Mouse (Mus musculus) monocyte, adult 5-6 weeks (primary cell): ENCODE measurements around the gene Gm49361. TPM values are rescaled to one million over a fixed set of nuclear protein-coding genes. Genes with fewer than 3 reads are reported as not detected.
A peak's percentile ranks its signal among the peaks of the same experiment; 100 is the strongest.
"Not testable (repeated sequence)": the region's sequence is repeated elsewhere in the genome, so short reads cannot be mapped to it uniquely, and the experiment has no call there.

Source experiments
- ATAC-seq: fragments of 153-309, 156-312 bp; replicated peaks from 2 replicates; pipeline ENCODE4 v1.8.0; 2017; ENCODE audit warnings: mild to moderate bottlenecking; ENCODE audit not compliant: low TSS enrichment, insufficient number of reproducible peaks, severe bottlenecking, poor library complexity, low FRiP score
- total RNA-seq: library from RNA; stranded (forward); fragments of 200-1000, 200-491, 200-594 nt; gene quantifications from 3 replicates; pipeline ENCODE4 v1.2.3, GENCODE M21; 2017

Gene Gm49361
- total RNA-seq, 1 experiment from 2014 or later = not detected

- ATAC-seq = no peak
Measured at GRCm38 (mm10) chr14:57699016-57699415, 46.9 kb downstream of the Gm49361 start.

DNA sequence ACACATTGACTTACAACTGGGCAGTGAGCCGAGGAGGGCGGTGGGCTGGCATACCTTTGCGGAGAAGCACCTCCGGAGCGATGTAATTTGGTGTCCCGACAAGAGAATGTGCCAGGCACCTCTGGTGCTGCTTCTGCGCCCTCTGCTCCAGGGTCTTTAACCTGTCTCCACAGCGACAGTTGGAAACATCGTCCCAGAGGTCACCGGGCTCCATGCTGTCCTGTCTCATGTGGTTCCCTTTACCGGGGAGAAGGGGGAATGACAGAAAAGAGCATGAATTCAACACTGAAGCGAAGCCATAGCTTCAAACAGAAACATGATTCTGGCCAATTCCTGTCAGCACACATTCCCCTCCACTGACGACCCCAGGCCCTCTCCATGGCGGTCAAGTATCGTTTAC, 49.8 kb downstream of the Gm49361 start:
- ATAC-seq = no peak

DNA sequence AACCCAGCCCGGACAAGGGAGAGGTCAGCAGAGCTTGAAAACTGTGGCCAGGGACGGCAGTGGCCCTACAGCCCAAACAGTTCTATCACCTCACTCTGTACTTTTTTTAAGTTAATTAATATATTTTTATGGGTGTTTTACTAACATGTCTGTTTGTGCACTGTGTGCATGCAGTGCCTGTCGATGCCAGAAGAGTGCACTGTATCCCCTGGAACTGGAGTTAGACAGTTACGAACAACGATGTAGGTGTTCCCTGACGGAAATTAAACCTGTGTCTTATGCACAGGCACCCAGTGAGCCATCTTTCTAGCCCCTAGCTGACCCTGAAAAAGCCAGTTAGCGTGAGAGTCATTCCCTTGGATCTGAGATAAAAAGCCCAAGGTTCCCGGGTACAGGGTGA, 50.4 kb downstream of the Gm49361 start:
- no peak for ATAC-seq

DNA sequence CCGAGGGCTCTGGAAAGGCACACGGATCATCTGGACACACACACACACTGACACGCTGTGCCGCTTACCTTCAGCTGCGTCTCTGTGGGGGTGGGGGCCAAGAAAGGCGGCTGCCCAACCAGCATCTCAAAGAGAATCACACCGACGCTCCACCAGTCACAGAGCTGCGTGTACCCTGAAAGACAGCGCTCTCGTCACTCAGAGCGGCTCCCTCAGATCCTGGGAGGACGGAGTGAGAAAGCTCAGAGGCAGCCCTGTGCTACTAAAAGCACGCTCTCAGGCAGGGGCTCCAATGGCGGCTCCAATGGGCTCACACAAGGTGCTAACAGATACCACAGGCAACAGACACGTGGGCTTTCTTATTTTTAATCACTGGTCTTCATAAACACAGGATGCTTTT, 51.7 kb downstream of the Gm49361 start:
- no peak for ATAC-seq

DNA sequence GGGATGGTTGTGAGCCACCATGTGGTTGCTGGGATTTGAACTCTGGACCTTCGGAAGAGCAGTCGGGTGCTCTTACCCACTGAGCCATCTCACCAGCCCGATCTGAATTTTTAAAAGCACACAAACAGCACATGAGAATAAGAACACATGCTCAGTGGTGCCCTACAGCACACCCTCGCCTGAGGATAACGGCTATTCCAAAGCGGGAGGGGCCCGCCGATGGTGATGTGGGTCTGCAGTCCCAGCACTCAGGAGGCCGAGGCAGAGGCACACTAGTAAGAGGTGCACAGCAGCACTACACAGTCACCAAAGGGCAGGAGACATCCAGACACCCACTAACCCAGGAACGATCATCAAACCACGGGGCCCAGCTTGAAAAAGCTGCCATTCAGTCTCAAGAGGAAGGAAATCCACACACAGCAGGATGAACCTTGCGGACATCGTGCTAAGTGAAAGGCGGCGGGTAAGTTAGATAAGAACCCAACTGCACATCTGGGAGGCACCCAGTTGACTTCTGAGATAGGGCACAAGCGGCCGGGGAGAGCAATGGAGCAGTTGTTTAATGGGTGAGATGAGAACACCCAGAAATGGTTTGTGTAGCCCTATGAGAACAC, 53.3 kb downstream of the Gm49361 start:
- ATAC-seq = no peak

DNA sequence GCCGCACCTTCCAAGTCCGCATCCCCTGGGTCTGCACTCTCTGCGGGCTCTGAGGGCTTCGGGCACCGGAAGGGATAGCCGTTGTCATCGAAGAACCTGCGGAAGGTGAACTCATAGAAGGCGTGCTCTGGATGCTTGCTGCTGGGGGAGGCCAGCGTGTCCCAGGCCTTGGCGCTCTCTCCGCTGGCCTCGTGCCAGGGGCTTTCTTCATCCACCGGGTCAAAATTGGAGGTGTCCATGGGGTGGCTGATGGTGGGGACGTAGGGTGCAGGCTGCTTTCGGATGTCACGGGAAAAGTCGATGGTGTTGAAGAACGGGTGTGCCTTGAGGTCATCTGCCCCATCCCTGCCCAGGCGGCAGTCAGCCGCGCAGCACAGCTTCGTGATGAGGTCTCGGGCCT, 54.6 kb downstream of the Gm49361 start:
- no peak for ATAC-seq

- no peak for ATAC-seq
Measured at GRCm38 (mm10) chr14:57690681-57691080, 55.2 kb downstream of the Gm49361 start.

DNA sequence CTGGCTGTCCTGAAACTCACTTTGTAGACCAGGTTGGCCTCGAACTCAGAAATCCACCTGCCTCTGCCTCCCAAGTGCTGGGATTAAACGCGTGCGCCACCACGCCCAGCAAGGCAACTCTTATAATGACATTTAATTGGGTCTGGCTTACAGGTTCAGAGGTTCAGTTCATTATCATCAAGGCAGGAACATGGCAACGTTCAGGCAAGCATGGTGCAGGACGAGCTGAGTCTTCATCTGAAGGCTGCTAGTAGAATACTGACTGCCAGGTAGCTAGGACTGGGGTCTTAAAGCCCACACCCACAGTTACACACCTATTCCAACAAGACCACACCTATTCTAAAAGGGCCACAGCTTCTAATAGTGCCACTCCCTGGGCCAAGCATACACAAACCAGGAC, 57.8 kb downstream of the Gm49361 start:
- ATAC-seq = not testable (repeated sequence)

GRCm38 (mm10) chr14:57687441-57687840, 58.5 kb downstream of the Gm49361 start:
- no peak for ATAC-seq

GRCm38 (mm10) chr14:57686647-57687046, 59.3 kb downstream of the Gm49361 start:
- no peak for ATAC-seq

DNA sequence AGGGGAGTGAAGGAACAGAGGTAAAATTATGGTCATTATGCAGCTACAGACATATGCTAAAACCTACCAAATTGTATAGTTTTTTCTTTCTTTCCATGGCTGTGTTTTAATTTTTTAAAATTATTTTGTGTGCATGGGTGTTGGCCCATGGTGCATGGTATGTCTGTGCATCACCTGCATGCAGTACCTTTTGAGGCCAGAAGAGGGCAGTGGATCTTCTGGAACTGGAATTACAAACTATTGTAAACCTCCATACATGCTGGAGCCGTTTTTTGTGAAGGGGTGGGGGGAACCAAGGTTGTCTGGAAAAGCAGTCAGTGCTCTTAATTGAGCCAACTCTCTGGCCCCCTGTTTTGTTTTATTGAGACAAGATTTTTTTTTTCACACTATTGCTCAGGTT, 61.3 kb downstream of the Gm49361 start:
- ATAC-seq = peak; percentile 74

- ATAC-seq = no peak
Measured at GRCm38 (mm10) chr14:57682751-57683150, 63.2 kb downstream of the Gm49361 start.

DNA sequence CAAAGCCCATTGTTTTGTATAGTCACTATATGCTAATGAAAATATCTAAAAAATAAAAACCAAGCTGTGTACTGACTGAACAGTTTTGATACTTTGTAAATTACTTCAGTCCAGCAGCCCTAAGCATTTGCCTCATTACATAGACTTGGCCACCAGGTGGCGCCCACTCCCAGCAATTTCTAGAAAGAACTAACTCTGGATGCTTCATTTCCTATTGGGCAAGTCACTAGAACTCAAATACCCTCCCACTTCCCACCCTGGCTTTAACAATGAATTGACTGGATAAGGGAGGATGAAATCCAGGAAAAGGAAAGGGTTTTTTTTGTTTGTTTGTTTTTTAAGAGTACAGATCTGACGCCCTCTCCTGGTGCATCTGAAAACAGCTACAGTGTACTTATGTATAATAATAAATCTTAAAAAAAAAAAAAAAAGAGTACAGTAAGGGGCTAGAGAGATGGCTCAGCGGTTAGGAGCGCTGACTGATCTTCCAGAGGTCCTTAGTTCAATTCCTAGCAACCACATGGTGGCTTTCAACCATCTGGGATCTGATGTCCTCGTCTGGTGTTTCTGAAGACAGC, 65.9 kb downstream of the Gm49361 start:
- peak; percentile 77 for ATAC-seq

DNA sequence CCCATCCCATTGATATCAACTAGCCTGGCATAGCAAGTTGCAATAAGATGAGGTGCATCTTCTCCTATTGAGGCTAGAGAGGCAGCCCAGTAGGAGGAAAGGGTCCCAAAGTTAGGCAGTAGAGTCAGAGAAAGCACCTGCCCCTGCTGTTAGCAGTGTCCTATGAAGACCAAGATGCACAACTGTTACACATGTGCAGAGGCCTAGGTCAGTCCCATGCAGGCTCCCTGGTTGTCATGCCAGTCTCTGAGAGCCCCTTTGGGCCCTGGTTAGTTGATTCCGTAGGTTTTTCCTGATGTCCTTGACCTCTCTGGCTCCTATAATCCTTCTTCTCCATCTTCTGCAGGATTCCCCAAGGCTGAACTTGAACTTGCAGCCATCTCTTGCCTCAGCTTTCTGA, 66.4 kb downstream of the Gm49361 start:
- no peak for ATAC-seq

DNA sequence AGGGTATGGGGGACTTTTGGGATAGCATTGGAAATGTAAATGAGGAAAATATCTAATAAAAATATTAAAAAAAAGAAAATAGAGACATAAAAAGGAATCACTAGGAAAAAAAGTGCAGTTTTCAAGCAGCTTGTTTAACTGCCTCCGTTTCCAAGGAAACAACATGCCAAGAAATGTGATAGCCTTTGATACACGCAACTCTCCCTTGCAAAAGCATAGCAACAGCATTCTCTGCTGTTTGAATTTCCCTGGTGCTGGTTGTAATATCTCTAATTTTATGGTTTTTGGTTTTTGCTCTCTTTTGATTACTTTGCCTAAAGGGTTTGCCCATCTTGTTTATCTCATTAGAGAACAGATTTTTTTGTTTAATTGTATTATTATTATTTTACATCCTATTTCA, 70.4 kb downstream of the Gm49361 start:
- ATAC-seq = no peak

DNA sequence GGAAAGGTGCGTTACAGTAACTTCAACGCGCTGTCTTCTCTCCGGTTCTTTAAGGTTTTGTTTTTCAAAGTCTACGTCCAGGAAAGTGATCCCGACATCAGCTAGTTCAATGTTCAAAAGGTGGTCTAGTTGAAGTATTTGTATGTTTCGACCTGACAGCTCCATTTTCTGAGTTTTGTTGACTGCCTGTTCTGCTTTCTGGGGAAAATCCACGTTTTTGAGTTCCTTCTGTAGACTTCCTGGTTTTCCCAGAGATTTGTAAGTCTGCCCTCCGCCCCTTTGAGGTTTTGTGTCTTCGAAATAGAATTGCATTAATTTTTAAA, 80.3 kb downstream of the Gm49361 start:
- no peak for ATAC-seq

- ATAC-seq = peak; percentile 83
Measured at GRCm38 (mm10) chr14:57664822-57665627, 80.9 kb downstream of the Gm49361 start, which contains the start of gene Xpo4. TSS of gene Xpo4 (minus strand) at chr14:57665430.

DNA sequence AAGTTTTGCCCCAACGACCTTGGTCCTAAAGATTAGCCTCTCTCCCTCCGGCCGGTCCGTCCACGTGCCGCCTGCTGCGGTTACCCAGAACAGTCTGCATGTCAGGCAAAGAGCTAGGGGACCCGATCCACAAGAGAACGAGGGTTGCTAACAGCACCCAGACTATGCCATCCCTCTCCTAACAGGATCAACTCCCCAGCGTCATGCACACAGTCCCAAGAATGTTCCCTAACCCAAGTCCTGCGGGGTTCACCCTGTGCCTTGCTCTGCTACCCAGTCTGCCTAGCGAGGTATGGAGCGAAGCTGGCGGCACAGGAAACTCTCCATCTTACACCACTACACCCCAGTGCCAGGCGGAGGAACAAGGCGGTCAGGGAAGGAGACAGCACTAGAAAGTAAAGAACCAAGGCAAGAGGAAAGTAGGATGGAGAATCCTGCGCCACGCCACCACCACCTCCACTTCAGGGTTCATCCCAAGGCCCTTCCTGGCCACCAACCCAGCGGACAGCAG, 81.5 kb downstream of the Gm49361 start:
- ATAC-seq = peak; percentile 44

DNA sequence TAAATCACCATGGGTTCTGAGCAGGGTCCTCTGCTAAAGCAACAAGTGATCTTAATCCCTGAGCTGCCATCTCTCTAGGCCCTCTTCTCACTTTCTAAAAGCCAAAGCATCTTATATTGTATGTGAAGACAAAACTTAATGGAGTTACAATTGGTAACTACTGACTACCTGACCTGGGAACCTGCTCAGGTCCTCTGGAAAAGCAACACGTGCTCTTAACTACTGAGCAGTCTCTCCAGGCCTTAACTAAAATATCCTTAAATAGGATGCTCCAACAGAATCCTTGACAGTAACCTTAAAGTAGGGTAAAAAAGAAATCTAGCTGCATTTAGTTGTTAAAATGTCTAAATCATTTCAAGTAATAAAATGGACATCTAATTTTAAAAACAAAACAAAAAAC, 82.3 kb downstream of the Gm49361 start:
- ATAC-seq = no peak

DNA sequence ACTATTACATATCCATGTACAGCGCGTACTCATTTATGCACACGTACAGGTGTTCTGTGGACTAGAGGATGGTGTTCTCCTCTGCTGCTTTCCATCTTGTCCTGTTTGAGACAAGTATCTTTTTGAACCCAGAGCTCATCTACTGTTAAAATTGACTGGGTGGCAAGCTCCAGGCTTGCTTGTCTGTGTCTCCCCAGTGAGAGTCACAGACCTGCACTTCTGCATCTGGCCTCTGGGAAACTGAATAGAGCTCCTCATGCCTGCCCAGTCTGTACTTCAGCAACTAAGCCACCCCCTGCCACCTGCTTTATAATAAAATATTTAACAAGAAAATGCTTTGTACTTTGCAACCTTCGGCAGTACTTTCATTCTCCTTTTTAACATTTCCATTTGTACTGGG, 87.6 kb downstream of the Gm49361 start:
- ATAC-seq = no peak
